Mouse (Mus musculus) layer of hippocampus, postnatal 10 days (tissue): ENCODE measurements around the gene Spib. TPM values are rescaled to one million over a fixed set of nuclear protein-coding genes. Genes with fewer than 3 reads are reported as not detected.

Experiments
- DNase-seq, 2 experiments: peaks; one replicate each; pipeline ENCODE4 v3.0.0; 2021; ENCODE audit warnings: low spot score in 2 of 2
- total RNA-seq, 2 experiments: library from RNA; stranded (reverse); gene quantifications; 2 replicates each; pipeline ENCODE4 v1.2.3; 2021

The Spib gene
- total RNA-seq, 2 experiments from 2014 or later, result 0.11 TPM; not detected in 1

- peak; percentile 99 for DNase-seq
Observed at GRCm38 (mm10) chr7:44548497-44549087, 16.7 kb upstream of the Spib start, which contains the start of gene Pold1. TSS of gene Pold1 (minus strand) at chr7:44548849.

DNA sequence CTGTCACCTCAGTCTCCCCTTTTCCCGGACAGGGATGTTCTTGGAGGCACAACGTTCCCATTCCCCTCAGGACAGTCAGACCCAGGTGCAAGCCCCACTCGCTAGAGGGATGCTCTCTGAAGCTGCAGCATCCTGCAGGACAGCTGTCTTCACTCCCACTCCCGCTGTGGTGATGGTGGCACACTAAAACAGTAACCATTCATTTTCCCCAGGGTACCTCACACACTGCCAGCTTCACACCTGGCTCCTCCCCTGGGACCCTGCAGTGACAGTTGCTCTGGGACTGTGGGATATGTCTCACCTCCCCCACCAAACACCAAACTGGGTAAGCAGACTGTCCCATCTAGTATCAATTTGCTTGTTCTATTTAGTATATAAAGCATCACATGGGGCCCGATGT is 15.9 kb upstream of the Spib start:
- no peak for DNase-seq

- no peak for DNase-seq
Observed at GRCm38 (mm10) chr7:44547041-44547440, 15.2 kb upstream of the Spib start.

DNA sequence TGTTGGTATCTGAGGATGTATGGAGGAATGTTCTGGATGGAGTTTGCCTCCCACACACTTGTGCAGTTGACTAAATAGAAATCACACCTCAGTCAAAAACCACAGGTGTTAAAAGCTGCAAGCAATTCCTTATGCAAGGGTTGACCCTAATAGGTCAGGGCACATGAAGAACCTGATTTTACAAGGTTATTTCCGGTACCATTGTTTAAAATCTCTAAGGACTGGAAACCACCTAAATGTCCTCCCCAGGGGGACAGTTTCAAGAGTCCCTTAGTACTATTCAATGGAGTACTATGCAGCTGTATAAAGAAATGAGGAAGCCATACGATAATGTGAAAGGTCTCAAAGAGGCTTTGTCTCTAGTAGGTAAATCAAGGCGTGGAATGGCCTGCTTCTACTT is 14.4 kb upstream of the Spib start:
- DNase-seq, result no peak

GRCm38 (mm10) chr7:44543071-44543470 is 11.2 kb upstream of the Spib start:
- DNase-seq, result no peak

DNA sequence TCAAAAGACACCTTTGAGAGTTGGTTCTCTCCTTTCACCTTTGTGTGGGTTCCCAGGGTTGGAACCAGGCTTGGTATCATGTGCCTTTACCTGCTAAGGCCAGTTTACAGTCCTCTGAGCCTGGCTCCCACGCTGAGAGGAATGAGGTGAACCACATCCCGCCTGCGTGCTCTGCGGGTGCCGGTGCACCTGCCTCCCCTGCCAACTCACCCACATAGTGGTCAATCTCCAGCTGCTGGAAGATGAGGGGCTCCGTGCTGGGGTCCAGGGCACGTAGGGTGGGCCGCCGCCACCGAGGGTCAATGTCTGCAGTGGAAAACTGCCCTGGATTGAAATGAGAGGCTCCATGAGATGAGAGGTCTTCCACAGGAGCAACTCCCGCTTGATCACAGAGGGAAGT is 10.7 kb upstream of the Spib start:
- DNase-seq, result no peak

GRCm38 (mm10) chr7:44538756-44539624 is 7.1 kb upstream of the Spib start:
- no peak for DNase-seq

DNA sequence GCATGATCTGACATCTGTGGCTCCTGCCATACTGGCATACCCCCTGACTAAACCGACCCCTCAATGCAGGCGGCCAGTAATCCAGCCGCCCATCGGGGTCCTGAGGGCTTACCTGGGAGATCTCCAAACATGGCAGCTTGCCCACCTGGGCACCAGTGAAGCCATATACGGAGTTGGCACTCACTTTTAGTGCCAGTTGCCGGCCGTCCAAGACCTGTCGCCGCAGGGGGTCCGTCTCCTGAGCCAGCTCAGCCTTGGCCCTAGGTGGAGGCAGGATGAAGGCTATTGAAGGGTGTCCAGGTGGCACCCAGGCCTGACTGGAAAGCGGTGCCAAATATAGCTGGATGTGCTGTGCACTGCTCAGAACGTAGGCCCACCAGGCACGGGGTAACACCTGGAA is 5.6 kb upstream of the Spib start:
- no peak for DNase-seq

GRCm38 (mm10) chr7:44537009-44537408 is 5.1 kb upstream of the Spib start:
- no peak for DNase-seq

GRCm38 (mm10) chr7:44536590-44536968 is 4.7 kb upstream of the Spib start:
- no peak for DNase-seq

DNA sequence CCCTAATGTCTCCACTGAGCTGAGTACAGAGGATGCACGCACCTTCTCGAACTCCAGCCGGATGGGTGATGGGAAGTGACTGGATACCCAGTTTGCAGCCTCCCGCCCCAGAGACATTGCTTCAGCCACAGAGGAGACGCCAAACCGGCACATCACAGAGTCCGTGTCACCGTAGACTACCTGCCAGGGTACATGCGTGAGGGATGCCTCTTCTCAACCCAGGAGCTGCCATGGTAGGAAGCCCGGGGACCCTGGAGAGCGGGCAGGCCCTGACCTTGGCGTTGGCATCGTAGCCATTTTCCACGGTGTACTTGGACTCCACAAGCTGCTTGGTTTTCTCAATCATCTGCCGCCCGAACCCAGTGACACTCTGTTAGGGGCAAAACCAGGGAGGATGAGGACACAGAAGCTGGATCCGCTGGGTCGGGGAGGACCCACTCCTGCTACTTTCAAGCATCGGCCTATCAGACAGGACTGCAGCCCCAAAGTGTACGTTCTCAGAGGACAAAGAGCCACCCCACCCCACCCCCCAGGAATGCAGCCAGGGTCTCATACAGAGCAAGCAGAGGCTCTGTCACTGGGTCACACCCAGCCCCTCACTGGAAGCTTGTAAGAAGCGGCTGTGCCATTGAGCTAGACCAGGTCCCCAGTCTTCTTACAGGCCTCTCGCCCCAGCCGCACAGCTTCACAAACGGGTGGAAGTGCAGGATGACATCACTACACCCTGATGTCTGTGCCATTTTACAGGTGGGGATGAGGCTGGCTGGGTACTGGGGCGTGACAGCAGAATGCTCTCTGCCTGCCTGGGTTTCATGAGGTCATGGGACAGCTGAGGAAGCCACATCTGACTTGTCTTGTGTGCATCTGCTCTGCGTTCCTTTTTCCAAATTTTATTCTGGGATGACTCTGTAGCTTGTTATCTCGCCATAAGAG is 4.1 kb upstream of the Spib start:
- DNase-seq, result no peak

GRCm38 (mm10) chr7:44534656-44535441 is 3.0 kb upstream of the Spib start:
- no peak for DNase-seq

GRCm38 (mm10) chr7:44534242-44534641 is 2.4 kb upstream of the Spib start:
- no peak for DNase-seq

DNA sequence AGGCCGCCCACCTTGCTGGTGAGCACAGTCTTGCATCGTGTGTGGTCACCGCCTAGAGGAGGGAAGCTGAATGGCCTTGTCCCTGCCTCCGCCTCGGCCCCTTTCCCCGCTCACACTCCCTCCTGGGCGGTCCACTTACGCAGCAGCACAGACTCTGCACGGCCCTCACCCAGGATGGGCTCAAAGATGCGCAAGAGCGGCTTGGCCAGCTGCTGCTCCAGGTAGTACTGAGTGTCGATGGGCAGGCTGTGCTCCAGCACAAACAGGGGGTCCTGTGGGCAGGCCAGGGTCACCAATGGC is 1.8 kb upstream of the Spib start:
- no peak for DNase-seq

- no peak for DNase-seq
Observed at GRCm38 (mm10) chr7:44532918-44533745, 1.3 kb upstream of the Spib start.

DNA sequence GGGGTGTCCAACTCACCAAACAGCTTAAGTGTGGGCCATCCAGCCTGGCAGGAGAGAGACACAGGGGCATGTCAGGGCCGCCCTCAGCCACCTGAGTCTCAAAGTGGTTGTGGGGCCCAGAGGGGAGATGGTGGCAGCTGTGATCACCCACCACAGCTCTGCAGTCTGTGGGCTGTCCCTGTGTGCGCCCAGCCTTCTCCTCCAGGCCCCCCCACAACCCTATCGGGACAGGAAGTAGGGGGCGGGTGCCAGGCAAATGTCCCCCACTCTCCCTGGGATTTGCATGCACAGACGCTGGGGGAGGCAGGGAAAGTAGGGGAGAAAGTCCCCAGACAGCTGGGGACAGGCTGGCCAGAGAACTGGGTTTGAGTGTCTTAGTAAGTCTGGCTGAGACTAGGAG is 664 bp downstream of the Spib start:
- DNase-seq, result no peak

DNA sequence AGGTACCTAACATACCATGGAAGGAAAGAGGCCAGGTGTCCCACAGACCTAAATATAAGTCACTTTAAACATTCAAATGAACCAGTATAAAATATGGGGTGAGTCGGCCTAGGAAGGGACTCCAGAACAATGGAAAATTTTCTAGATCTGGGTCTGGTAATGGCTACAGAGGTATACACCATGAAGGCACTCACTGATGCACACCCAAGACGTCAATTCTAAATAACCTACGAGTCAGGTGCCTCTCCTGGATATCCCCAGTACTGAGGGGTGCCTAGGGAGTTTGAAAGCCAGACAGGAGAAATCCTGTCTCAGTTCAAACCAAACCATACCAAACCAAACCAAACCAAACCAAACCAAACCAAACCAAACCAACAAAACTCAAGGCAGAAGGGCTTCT is 1.4 kb downstream of the Spib start:
- no peak for DNase-seq

GRCm38 (mm10) chr7:44529518-44529917 is 2.4 kb downstream of the Spib start:
- DNase-seq, result no peak

DNA sequence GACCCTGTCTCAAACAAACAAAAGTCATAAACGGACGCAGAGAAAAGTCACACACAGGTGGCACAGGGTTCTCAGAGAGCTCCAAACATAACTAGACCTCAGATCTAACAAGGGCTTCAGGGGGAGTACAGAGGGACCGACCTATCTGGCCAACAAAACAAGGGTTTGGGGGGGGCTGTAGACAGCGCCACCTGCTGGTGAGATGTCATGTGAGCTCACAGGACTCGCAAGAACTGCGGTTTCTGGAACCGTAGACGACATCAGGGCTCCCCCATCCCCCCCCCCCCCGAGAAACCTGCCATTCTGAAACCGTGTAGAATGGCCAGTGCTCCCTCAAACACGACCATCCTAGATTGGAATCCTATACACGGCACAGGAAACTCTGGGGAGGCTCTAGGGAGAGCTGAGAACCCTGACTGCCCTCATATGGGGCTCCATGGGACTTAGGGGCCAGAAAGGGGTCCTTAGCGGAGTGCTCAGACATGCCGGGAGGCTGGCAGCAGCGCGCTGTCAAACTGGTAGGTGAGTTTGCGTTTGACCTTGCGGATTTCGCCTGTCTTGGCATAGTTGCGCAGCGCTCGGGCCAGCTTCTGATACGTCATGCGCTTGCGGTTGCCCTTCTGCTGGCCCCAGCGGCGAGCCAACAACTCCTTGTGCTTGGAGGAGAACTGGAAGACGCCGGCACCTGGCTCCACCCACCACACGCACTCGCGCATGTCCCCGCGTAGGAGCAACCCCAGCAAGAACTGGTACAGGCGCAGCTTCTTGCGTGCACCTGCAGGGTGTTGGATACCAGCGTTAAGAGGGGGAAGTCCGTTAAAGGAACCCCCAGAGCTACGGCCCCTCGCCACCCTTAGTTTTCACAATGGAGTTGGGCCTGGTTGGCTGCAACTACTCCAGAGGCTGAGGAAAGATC is 4.1 kb downstream of the Spib start:
- DNase-seq, result peak; percentile 82 to 83
